Mouse (Mus musculus) intestine, embryonic 16.5 days (tissue): ENCODE results near the gene Kcng1. TPM values are rescaled to one million over a fixed set of nuclear protein-coding genes. Genes with fewer than 3 reads are reported as not detected.

Experiments used
- ATAC-seq: fragments of 200-750 bp; cut with Nextera tagmentation; 2 replicates; pipeline ENCODE4 v1.8.0; 2017; ENCODE audit warnings: moderate TSS enrichment, moderate library complexity
- H3K27ac ChIP-seq: fragments of 300-500 bp; sonication (generic); 2 replicates; pipeline ENCODE4 v1.5.1; 2014; ENCODE audit warnings: mild to moderate bottlenecking, low read length
- H3K27me3 ChIP-seq: fragments of 300-500 bp; sonication (generic); replicated peaks from 2 replicates; pipeline ENCODE4 v1.6.1; 2014; ENCODE audit warnings: low read length, control low read depth, mixed read lengths; ENCODE audit not compliant: control insufficient read depth, insufficient read depth
- H3K36me3 ChIP-seq: fragments of 300-500 bp; sonication (generic); 2 replicates; pipeline ENCODE4 v1.6.1; 2014; ENCODE audit warnings: low read length, control low read depth; ENCODE audit not compliant: control insufficient read depth, insufficient read depth
- H3K4me1 ChIP-seq: fragments of 300-500 bp; sonication (generic); 2 replicates; pipeline ENCODE4 v1.6.1; 2014; ENCODE audit warnings: low read length, control low read depth, mixed read lengths; ENCODE audit not compliant: control insufficient read depth, insufficient read depth
- H3K4me2 ChIP-seq: fragments of 300-500 bp; sonication (generic); 2 replicates; pipeline ENCODE4 v1.6.1; 2014; ENCODE audit warnings: low read depth, low read length, control low read depth
- H3K4me3 ChIP-seq: fragments of 300-500 bp; sonication (generic); 2 replicates; pipeline ENCODE4 v1.5.1; 2014; ENCODE audit warnings: mild to moderate bottlenecking, low read length
- H3K9ac ChIP-seq: fragments of 300-500 bp; sonication (generic); 2 replicates; pipeline ENCODE4 v1.6.1; 2014; ENCODE audit warnings: low read depth, low read length
- H3K9me3 ChIP-seq: fragments of 300-500 bp; sonication (generic); 2 replicates; pipeline ENCODE4 v1.6.1; 2016; ENCODE audit warnings: low read length, control low read depth; ENCODE audit not compliant: control insufficient read depth
- WGBS: fragments of 180-500 bp; shearing (Covaris S2); extraction: QIAGEN DNeasy Blood & Tissue Kit; methylation state at CpG from one replicate; pipeline ENCODE4 v1.1.7; 2014; 5-methylcytosine and 5-hydroxymethylcytosine counted together
- polyA plus RNA-seq: library from polyadenylated mRNA; unstranded; fragments of >200 nt; fragmentation: Nextera tagmentation; extraction: Ambion mirVana; gene quantifications from 2 replicates; pipeline ENCODE4 v1.2.1, GENCODE M21; 2015

Kcng1 gene
- polyA plus RNA-seq, 1 experiment from 2014 or later, result 6.1 TPM

GRCm38 (mm10) chr2:168230773-168231470, 50.6 kb downstream of the Kcng1 start:
- Histone ChIP-seq H3K27me3 (no peaks in the 10 kb centered on the region), H3K4me2 (peak overlapping the region; percentile 98), H3K9me3 (no peaks in the 10 kb centered on the region), H3K27ac (peak overlapping the region; percentile 83), H3K9ac (peak overlapping the region; percentile 94), H3K4me1 (peaks cover 30% of the 10 kb centered on the region), H3K36me3 (0 out of 2 replicates have a peak, but pooled peaks cover 8% of the 10 kb centered on the region), H3K4me3 (peak overlapping the region; percentile 85)
- 2% methylated on average over 97 of the region's 105 CpGs for WGBS
- ATAC-seq, result peak; percentile 75

- Histone ChIP-seq H3K4me3 (peak within 1 kb of the TSS; percentile 85), H3K4me2 (peak within 1 kb of the TSS; percentile 98), H3K9me3 (no peaks in the 10 kb centered on the region), H3K27me3 (no peaks in the 10 kb centered on the region), H3K9ac (peak within 1 kb of the TSS; percentile 94), H3K36me3 (0 out of 2 replicates have a peak, but pooled peaks cover 8% of the 10 kb centered on the region), H3K4me1 (peaks cover 30% of the 10 kb centered on the region), H3K27ac (peak within 1 kb of the TSS; percentile 83)
- ATAC-seq, result peak; percentile 88
- under 1% methylated on average over 66 of the region's 73 CpGs for WGBS
Observed at GRCm38 (mm10) chr2:168230026-168230728, 51.4 kb downstream of the Kcng1 start, which contains the start of the genes Gm20716, Dpm1 and Mocs3. Gm20716 (minus strand) TSS chr2:168230364. Dpm1 (minus strand) TSS chr2:168230591. Mocs3 (plus strand) TSS chr2:168230622.

GRCm38 (mm10) chr2:168229116-168230025, 52.2 kb downstream of the Kcng1 start:
- peak; percentile 32 for ATAC-seq
- H3K9ac ChIP-seq, result peak overlapping the region; percentile 94
- peak overlapping the region; percentile 74 for H3K4me2 ChIP-seq
- 18% methylated on average over 41 of the region's 41 CpGs for WGBS
- peaks cover 9% of the 10 kb centered on the region for H3K36me3 ChIP-seq
- peak overlapping the region; percentile 83; the same call in 1 of the 2 replicates for H3K27ac ChIP-seq
- peaks cover 30% of the 10 kb centered on the region for H3K4me1 ChIP-seq
- peak overlapping the region; percentile 85 for H3K4me3 ChIP-seq
- no peaks in the 10 kb centered on the region for H3K9me3 ChIP-seq
- H3K27me3 ChIP-seq, result no peaks in the 10 kb centered on the region

GRCm38 (mm10) chr2:168223326-168223725, 58.2 kb downstream of the Kcng1 start:
- ATAC-seq, result no peak
- Histone ChIP-seq H3K4me3 (no peak overlapping the region), H3K36me3 (peaks cover 10% of the 10 kb centered on the region), H3K9me3 (no peaks in the 10 kb centered on the region), H3K4me1 (peaks cover 4% of the 10 kb centered on the region; the same call in 1 of the 2 replicates), H3K4me2 (no peak overlapping the region), H3K27me3 (no peaks in the 10 kb centered on the region), H3K9ac (no peak overlapping the region), H3K27ac (no peak overlapping the region)
- WGBS, result 87% methylated on average over 6 of the region's 6 CpGs

- peaks cover 14% of the 10 kb centered on the region; the same call in 1 of the 2 replicates for H3K36me3 ChIP-seq
- ATAC-seq, result no peak
- 51% methylated on average over 5 of the region's 5 CpGs for WGBS
Observed at GRCm38 (mm10) chr2:168213788-168214397, 67.6 kb downstream of the Kcng1 start.

More at GRCm38 (mm10) chr2:168213788-168214397, 67.6 kb downstream of the Kcng1 start:
- H3K27me3 ChIP-seq, result no peaks in the 10 kb centered on the region
- H3K4me3 ChIP-seq, result no peak overlapping the region
- H3K4me2 ChIP-seq, result no peak overlapping the region
- no peak overlapping the region for H3K9ac ChIP-seq
- no peaks in the 10 kb centered on the region for H3K9me3 ChIP-seq
- H3K27ac ChIP-seq, result no peak overlapping the region
- no peaks in the 10 kb centered on the region for H3K4me1 ChIP-seq

Other genes with a start within 250 kb of the Kcng1 start
- gene Pard6b, start 200.7 kb downstream of the Kcng1 start, polyA plus RNA-seq, result 7.8 and 13.9 TPM in 2 replicates
- gene Adnp, start 74.6 kb downstream of the Kcng1 start, polyA plus RNA-seq, result 0.88 and 1.0 TPM in 2 replicates
- 8.5 and 10.2 TPM in 2 replicates for gene Gm20716, start 51.4 kb downstream of the Kcng1 start, polyA plus RNA-seq
- 84.8 and 99.3 TPM in 2 replicates for gene Dpm1, start 51.1 kb downstream of the Kcng1 start, polyA plus RNA-seq
- 3.4 and 5.9 TPM in 2 replicates for gene Mocs3, start 51.1 kb downstream of the Kcng1 start, polyA plus RNA-seq